29 mouse cellular contexts compared by ENCODE assay signal in genomic region chr9:15694989-15695388, GRCm38 (mm10). TPM values are rescaled to one million over a fixed set of nuclear protein-coding genes. Genes with fewer than 3 reads are reported as not detected.
DNase-seq lines count a peak whose midpoint lies in the region; ATAC-seq lines count a peak whose summit lies in the region.
"Had no signal": no experiment of that assay in that cellular context is flagged by ENCODE, and none has a peak within 500 bp of the region (broad histone marks: within the 10 kb centered on the region; RNA-seq: fewer than 3 reads in every experiment).

No protein-coding gene starts in this region.

- DNase-seq in heart, adult 11 months = peak; percentile 68
- DNase-seq in heart, postnatal 36 days = no peak
- DNase-seq in Muller cell, postnatal 12 days (ENCODE audit: inconsistent ontology term) = peak; percentile 43
- peak; percentile 26 for DNase-seq in limb, embryonic 10.5 days (ENCODE audit: low spot score)
- DNase-seq in thymus, adult 18-20 months = no peak
- no peak for DNase-seq in urinary bladder, postnatal 14 days (ENCODE audit: low spot score)
- DNase-seq: adrenal gland, postnatal 10 days; cerebellum, adult 2 months; cerebellum, postnatal 14 days; gastrocnemius, postnatal 14 days; kidney, adult 2 months; kidney, postnatal 36 days; lung, embryonic 14.5 days; right cerebral cortex, postnatal 25 days; spleen, adult 18-20 months; thymus, postnatal 36 days had no signal

- WGBS in limb, embryonic 10.5 days = 56% methylated on average over 5 of the region's 5 CpGs

- H3K36me3 ChIP-seq in limb, embryonic 10.5 days = no peaks in the 10 kb centered on the region
- H3K36me3 ChIP-seq: forebrain, embryonic 12.5 days; G1E; hindbrain, embryonic 15.5 days; limb, embryonic 12.5 days; liver, embryonic 15.5 days; midbrain, embryonic 12.5 days; neural tube, embryonic 12.5 days had no signal

- no peaks in the 10 kb centered on the region; the same call in 1 of the 2 replicates for H3K4me1 ChIP-seq in limb, embryonic 10.5 days
- H3K4me1 ChIP-seq: forebrain, embryonic 12.5 days; hindbrain, embryonic 15.5 days; limb, embryonic 12.5 days; liver, embryonic 15.5 days; midbrain, embryonic 12.5 days; neural tube, embryonic 12.5 days had no signal

- ATAC-seq in neutrophil, adult 5-6 weeks (ENCODE audit: extremely low read depth, insufficient number of reproducible peaks, low FRiP score, poor library complexity, severe bottlenecking) = 0 out of 2 replicates have a peak, but pooled peaks have one; percentile 16
- ATAC-seq: inflammation-experienced regulatory T-cells, adult 6 months; Patski had no signal

- H3K27ac ChIP-seq in limb, embryonic 10.5 days = no peak overlapping the region
- H3K27ac ChIP-seq: forebrain, embryonic 12.5 days; hindbrain, embryonic 15.5 days; layer of hippocampus, adult 2 months; limb, embryonic 12.5 days; liver, embryonic 15.5 days; midbrain, embryonic 12.5 days; neural tube, embryonic 12.5 days had no signal

- no peaks in the 10 kb centered on the region for H3K27me3 ChIP-seq in limb, embryonic 10.5 days (ENCODE audit: low read depth, poor library complexity, severe bottlenecking)
- H3K27me3 ChIP-seq: forebrain, embryonic 12.5 days; hindbrain, embryonic 15.5 days; limb, embryonic 12.5 days; liver, embryonic 15.5 days; midbrain, embryonic 12.5 days; neural tube, embryonic 12.5 days had no signal

- intact Hi-C loops in heart, postnatal 36 days (cut with DNase I) = no loop called here

- no peaks in the 10 kb centered on the region for H3K9me3 ChIP-seq in limb, embryonic 10.5 days (replicated peaks)
- H3K9me3 ChIP-seq: forebrain, embryonic 12.5 days; G1E; hindbrain, embryonic 15.5 days; limb, embryonic 12.5 days; liver, embryonic 15.5 days; midbrain, embryonic 12.5 days; neural tube, embryonic 12.5 days had no signal

- H3K4me3 ChIP-seq in limb, embryonic 10.5 days = no peak overlapping the region
- H3K4me3 ChIP-seq: erythroblast, embryonic 14.5 days; forebrain, embryonic 12.5 days; hindbrain, embryonic 15.5 days; layer of hippocampus, adult 2 months; limb, embryonic 12.5 days; liver, embryonic 15.5 days; midbrain, embryonic 12.5 days; myocyte; neural tube, embryonic 12.5 days had no signal

RNA-seq across cellular contexts. Expression of gene Slc36a4, which starts 14.5 kb away (rescaled TPM):
- 1 to 10 TPM; 6.4 to 9.3 TPM for total RNA-seq in heart, postnatal 36 days (2021)
- polyA plus RNA-seq in limb, embryonic 10.5 days (2016; fragmentation: Nextera tagmentation; extraction: Ambion mirVana) = 12.1 and 17.8 TPM in 2 replicates
- total RNA-seq in neutrophil, adult 5-6 weeks (2017) = 4.1 and 4.8 TPM in 2 replicates
- polyA plus RNA-seq: G1E had no signal

Comparison
In these comparisons a context has a peak if more than half of its experiments do, and no peak if none do; other contexts are left out.
1. DNase-seq: peak in heart, adult 11 months (single experiment), Muller cell, postnatal 12 days (single experiment) and limb, embryonic 10.5 days (single experiment); none in heart, postnatal 36 days (0 of 2), thymus, adult 18-20 months (0 of 2) and urinary bladder, postnatal 14 days (single experiment).